Mouse (Mus musculus) hindbrain, embryonic 16.5 days (tissue): ENCODE results near the gene Brd3. TPM values are rescaled to one million over a fixed set of nuclear protein-coding genes. Genes with fewer than 3 reads are reported as not detected.

Source experiments
- ATAC-seq: fragments of 200-750 bp; cut with Nextera tagmentation; 2 replicates; pipeline ENCODE4 v1.8.0; 2017; ENCODE audit warnings: moderate TSS enrichment, moderate library complexity
- H3K27ac ChIP-seq: fragments of 300-500 bp; sonication (generic); 2 replicates; pipeline ENCODE4 v1.5.1; 2014; ENCODE audit warnings: low read depth, mild to moderate bottlenecking, control low read depth, low read length, moderate library complexity
- H3K27me3 ChIP-seq: fragments of 300-500 bp; sonication (generic); replicated peaks from 2 replicates; pipeline ENCODE4 v1.6.1; 2014; ENCODE audit warnings: low read length; ENCODE audit not compliant: control insufficient read depth, insufficient read depth
- H3K36me3 ChIP-seq: fragments of 300-500 bp; sonication (generic); 2 replicates; pipeline ENCODE4 v1.6.1; 2014; ENCODE audit warnings: mild to moderate bottlenecking, low read length, moderate library complexity, mixed read lengths; ENCODE audit not compliant: control insufficient read depth, insufficient read depth
- H3K4me1 ChIP-seq: fragments of 300-500 bp; sonication (generic); 2 replicates; pipeline ENCODE4 v1.6.1; 2014; ENCODE audit warnings: low read depth, low read length; ENCODE audit not compliant: control insufficient read depth, insufficient read depth
- H3K4me2 ChIP-seq: fragments of 300-500 bp; sonication (generic); 2 replicates; pipeline ENCODE4 v1.6.1; 2014; ENCODE audit warnings: mild to moderate bottlenecking, low read length, control low read depth, moderate library complexity
- H3K4me3 ChIP-seq: fragments of 300-500 bp; sonication (generic); 2 replicates; pipeline ENCODE4 v1.5.1; 2014; ENCODE audit warnings: mild to moderate bottlenecking, low read length, control low read depth, moderate library complexity
- H3K9ac ChIP-seq: fragments of 300-500 bp; sonication (generic); 2 replicates; pipeline ENCODE4 v1.6.1; 2014; ENCODE audit warnings: low read depth, mild to moderate bottlenecking, control low read depth, low read length, moderate library complexity
- H3K9me3 ChIP-seq: fragments of 300-500 bp; sonication (generic); 2 replicates; pipeline ENCODE4 v1.6.1; 2014; ENCODE audit warnings: mild to moderate bottlenecking, low read length, moderate library complexity; ENCODE audit not compliant: control insufficient read depth
- WGBS: fragments of 180-500 bp; shearing (Covaris S2); extraction: QIAGEN DNeasy Blood & Tissue Kit; methylation state at CpG from one replicate; pipeline ENCODE4 v1.1.7; 2014; 5-methylcytosine and 5-hydroxymethylcytosine counted together
- polyA plus RNA-seq: library from polyadenylated mRNA; unstranded; fragments of >200 nt; fragmentation: Nextera tagmentation; extraction: Ambion mirVana; gene quantifications from 2 replicates; pipeline ENCODE4 v1.2.1, GENCODE M21; 2015

Gene Brd3
- polyA plus RNA-seq, 1 experiment from 2014 or later, result 102 TPM

GRCm38 (mm10) chr2:27426855-27427457 lies 80.5 kb downstream of the Brd3 start, which contains the start of gene Vav2:
TSS of gene Vav2 (minus strand) at chr2:27427033.
- peak; percentile 88 for ATAC-seq
- H3K27me3 ChIP-seq, result no peaks in the 10 kb centered on the region
- H3K27ac ChIP-seq, result peak within 1 kb of the TSS; percentile 81
- under 1% methylated on average over 47 of the region's 58 CpGs for WGBS
- no peaks in the 10 kb centered on the region for H3K36me3 ChIP-seq
- H3K9ac ChIP-seq, result peak within 1 kb of the TSS; percentile 86
- H3K4me1 ChIP-seq, result peaks cover 30% of the 10 kb centered on the region
- peak within 1 kb of the TSS; percentile 89 for H3K4me2 ChIP-seq
- H3K4me3 ChIP-seq, result peak within 1 kb of the TSS; percentile 82
- H3K9me3 ChIP-seq, result no peaks in the 10 kb centered on the region

DNA sequence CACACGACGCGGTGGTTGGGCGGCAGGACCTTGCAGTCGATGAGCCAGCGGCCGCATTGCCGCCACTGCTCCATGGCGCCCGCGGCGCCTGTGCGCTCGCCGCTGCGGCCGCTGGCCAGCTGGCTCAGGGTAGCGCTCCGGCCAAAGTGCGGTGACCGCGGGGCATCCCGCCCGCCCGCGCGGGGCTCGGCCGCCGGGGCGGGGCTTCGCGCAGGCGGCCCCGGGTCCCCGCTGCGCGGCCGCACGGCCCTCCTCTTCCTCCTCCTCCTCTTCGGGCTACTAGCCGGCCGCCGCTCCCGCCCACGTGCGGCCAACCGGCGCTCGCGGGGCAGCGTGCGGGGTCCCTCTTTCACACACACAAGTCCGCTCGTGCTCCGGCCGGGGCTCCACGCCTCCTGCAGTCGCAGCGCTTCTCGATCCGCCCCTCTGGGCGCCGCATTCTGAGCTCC lies 81.0 kb downstream of the Brd3 start:
- 1% methylated on average over 33 of the region's 64 CpGs for WGBS
- Histone ChIP-seq H3K27ac (peak overlapping the region; percentile 81), H3K4me1 (peaks cover 35% of the 10 kb centered on the region), H3K27me3 (no peaks in the 10 kb centered on the region), H3K4me3 (peak overlapping the region; percentile 82), H3K9ac (peak overlapping the region; percentile 86), H3K4me2 (peak overlapping the region; percentile 89), H3K9me3 (no peaks in the 10 kb centered on the region), H3K36me3 (no peaks in the 10 kb centered on the region)
- peak; percentile 43 for ATAC-seq

- peaks cover 39% of the 10 kb centered on the region for H3K4me1 ChIP-seq
- peak; percentile 11; the same call in 1 of the 2 replicates for ATAC-seq
- under 1% methylated on average over 36 of the region's 60 CpGs for WGBS
Observed at GRCm38 (mm10) chr2:27425751-27426405, 81.6 kb downstream of the Brd3 start.

GRCm38 (mm10) chr2:27425161-27425611 lies 82.3 kb downstream of the Brd3 start:
- H3K4me3 ChIP-seq, result peak overlapping the region; percentile 82
- peaks cover 39% of the 10 kb centered on the region for H3K4me1 ChIP-seq
- H3K4me2 ChIP-seq, result peak overlapping the region; percentile 89
- H3K27ac ChIP-seq, result peak overlapping the region; percentile 81; the same call in 1 of the 2 replicates
- WGBS, result 0% methylated on average over 20 of the region's 20 CpGs
- no peaks in the 10 kb centered on the region for H3K36me3 ChIP-seq
- H3K9me3 ChIP-seq, result no peaks in the 10 kb centered on the region
- H3K9ac ChIP-seq, result peak overlapping the region; percentile 86
- ATAC-seq, result no peak
- H3K27me3 ChIP-seq, result no peaks in the 10 kb centered on the region

More at GRCm38 (mm10) chr2:27425751-27426405, 81.6 kb downstream of the Brd3 start:
- no peaks in the 10 kb centered on the region for H3K27me3 ChIP-seq
- peak overlapping the region; percentile 86 for H3K9ac ChIP-seq
- H3K4me2 ChIP-seq, result peak overlapping the region; percentile 89
- H3K4me3 ChIP-seq, result peak overlapping the region; percentile 82
- peak overlapping the region; percentile 81 for H3K27ac ChIP-seq
- H3K36me3 ChIP-seq, result no peaks in the 10 kb centered on the region
- H3K9me3 ChIP-seq, result no peaks in the 10 kb centered on the region

GRCm38 (mm10) chr2:27423596-27423995 lies 83.9 kb downstream of the Brd3 start:
- no peak for ATAC-seq
- H3K9ac ChIP-seq, result no peak overlapping the region

GRCm38 (mm10) chr2:27421293-27422068 lies 86.0 kb downstream of the Brd3 start:
- Histone ChIP-seq H3K36me3 (no peaks in the 10 kb centered on the region), H3K27me3 (no peaks in the 10 kb centered on the region), H3K9me3 (no peaks in the 10 kb centered on the region), H3K4me2 (peak overlapping the region; percentile 30), H3K27ac (peak overlapping the region; percentile 48; the same call in 1 of the 2 replicates), H3K4me1 (peaks cover 44% of the 10 kb centered on the region), H3K9ac (0 out of 2 replicates have a peak overlapping the region, but pooled peaks have one; percentile 16), H3K4me3 (no peak overlapping the region)
- peak; percentile 55 for ATAC-seq
- WGBS, result 37% methylated on average over 20 of the region's 20 CpGs

More at GRCm38 (mm10) chr2:27423596-27423995, 83.9 kb downstream of the Brd3 start:
- Histone ChIP-seq H3K27me3 (no peaks in the 10 kb centered on the region), H3K4me1 (peaks cover 46% of the 10 kb centered on the region), H3K27ac (no peak overlapping the region), H3K9me3 (no peaks in the 10 kb centered on the region), H3K4me3 (no peak overlapping the region), H3K4me2 (peak overlapping the region; percentile 89), H3K36me3 (no peaks in the 10 kb centered on the region)
- WGBS, result 60% methylated on average over 7 of the region's 7 CpGs

- H3K4me1 ChIP-seq, result peaks cover 50% of the 10 kb centered on the region
- H3K9ac ChIP-seq, result no peak overlapping the region
- H3K4me3 ChIP-seq, result no peak overlapping the region
- no peaks in the 10 kb centered on the region for H3K36me3 ChIP-seq
- no peak for ATAC-seq
- H3K27ac ChIP-seq, result no peak overlapping the region; the same call in 1 of the 2 replicates
- H3K4me2 ChIP-seq, result no peak overlapping the region
- WGBS, result 57% methylated on average over 6 of the region's 6 CpGs
- no peaks in the 10 kb centered on the region for H3K27me3 ChIP-seq
- H3K9me3 ChIP-seq, result no peaks in the 10 kb centered on the region
Observed at GRCm38 (mm10) chr2:27418577-27419070, 88.8 kb downstream of the Brd3 start.

DNA sequence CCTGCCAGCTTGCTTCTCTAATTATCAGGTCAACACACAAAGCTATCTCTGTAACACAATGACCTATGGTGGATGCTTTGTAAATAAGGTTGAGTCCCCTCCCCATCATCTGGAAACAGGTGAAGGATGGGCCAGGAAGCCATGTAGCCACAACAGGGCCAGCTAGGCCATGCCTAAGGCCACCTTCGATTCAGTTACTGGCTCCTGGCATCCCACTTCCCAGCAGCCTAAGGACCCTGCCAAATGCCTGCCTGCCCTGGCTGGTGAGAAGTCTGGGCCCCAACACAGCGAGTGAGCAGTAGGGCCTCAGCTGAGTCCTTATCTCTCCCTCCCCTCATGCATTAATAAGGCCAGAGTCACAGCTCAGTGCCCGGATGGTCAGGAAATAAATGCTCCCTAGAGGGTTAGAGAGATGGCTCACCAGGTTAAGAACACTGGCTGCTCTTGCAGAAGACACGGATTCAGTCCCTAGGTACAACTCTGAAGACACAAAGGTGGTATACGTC lies 89.8 kb downstream of the Brd3 start:
- H3K27me3 ChIP-seq, result no peaks in the 10 kb centered on the region
- no peaks in the 10 kb centered on the region for H3K36me3 ChIP-seq
- H3K4me3 ChIP-seq, result no peak overlapping the region
- no peak for ATAC-seq
- H3K4me1 ChIP-seq, result peaks cover 43% of the 10 kb centered on the region
- WGBS, result 48% methylated on average over 5 of the region's 5 CpGs
- no peak overlapping the region for H3K27ac ChIP-seq
- no peaks in the 10 kb centered on the region for H3K9me3 ChIP-seq
- 0 out of 2 replicates have a peak overlapping the region, but pooled peaks have one; percentile 13 for H3K9ac ChIP-seq
- H3K4me2 ChIP-seq, result no peak overlapping the region
